Mouse (Mus musculus) Patski (cell line): ENCODE measurements around the gene Casc3. TPM values are rescaled to one million over a fixed set of nuclear protein-coding genes. Genes with fewer than 3 reads are reported as not detected.

Experiments used
- ATAC-seq: fragments of 100-300 bp; one replicate; pipeline ENCODE4 v1.8.0; 2021
- CTCF ChIA-PET: fragments of 350-600 bp; sonication (Branson Sonifier 250); formaldehyde crosslinking; loops from one replicate; lab custom pipeline; 2022; ENCODE audit warnings: inconsistent platforms; lab: Charles Lee
- POLR2A ChIA-PET: fragments of 350-600 bp; sonication (Branson Sonifier 250); formaldehyde crosslinking; loops from one replicate; lab custom pipeline; 2022; ENCODE audit warnings: antibody characterized with exemption, inconsistent platforms; lab: Charles Lee
- DNase-seq: peaks from one replicate; pipeline ENCODE4 v3.0.0-alpha.2; 2011; ENCODE audit warnings: low read depth, low spot score
- H3K27me3 ChIP-seq: fragments of 371-371 bp; one replicate; pipeline ENCODE4 v1.5.1; 2021
- CTCF ChIP-seq: fragments of 100-300 bp; IDR thresholded peaks from one replicate; pipeline ENCODE4 v1.5.1; 2021
- in situ Hi-C: fragments of 300-500 bp; cut with MboI; formaldehyde crosslinking; loops from 3 replicates; pipeline ENCODE4 v1.11.1; 2018; ENCODE audit warnings: low pct_unique_long_range_greater_than_20kb, mixed read lengths
- polyA plus RNA-seq: library from polyadenylated mRNA; unstranded; gene quantifications from one replicate; pipeline ENCODE4 v1.2.3, GENCODE M21; 2021

The Casc3 gene
- polyA plus RNA-seq, 1 experiment from 2014 or later = 39.4 TPM

- no peaks in the 10 kb centered on the region for H3K27me3 ChIP-seq
- no peak for DNase-seq
- ChIA-PET POLR2A (no interaction called here), CTCF (no interaction called here)
- ATAC-seq = no peak
- no peak for TF ChIP-seq CTCF
- in situ Hi-C loops = no loop called here
These were observed 22.0 kb upstream of the Casc3 start for GRCm38 (mm10) chr11:98782651-98783235.

GRCm38 (mm10) chr11:98783236-98783696 lies 21.4 kb upstream of the Casc3 start:
- in situ Hi-C loops = no loop called here
- ATAC-seq (peak; percentile 40), DNase-seq (no peak)
- ChIA-PET POLR2A (interaction anchor here (0.6 to 6.9 kb wide), 2 partner anchors 10 to 53 kb away, joined by 3 to 48 read pairs; partner anchors contain the start of gene Nr1d1), CTCF (no interaction called here)
- no peaks in the 10 kb centered on the region for H3K27me3 ChIP-seq
- TF ChIP-seq CTCF = no peak

GRCm38 (mm10) chr11:98784139-98784538 lies 20.6 kb upstream of the Casc3 start:
- ChIA-PET CTCF (no interaction called here), POLR2A (interaction anchor here (0.6 to 6.9 kb wide), 2 partner anchors 11 to 54 kb away, joined by 3 to 48 read pairs; partner anchors contain the start of gene Nr1d1)
- in situ Hi-C loops = no loop called here
- no peak for TF ChIP-seq CTCF
- ATAC-seq (no peak), DNase-seq (no peak)
- H3K27me3 ChIP-seq = no peaks in the 10 kb centered on the region

- no peaks in the 10 kb centered on the region for H3K27me3 ChIP-seq
- in situ Hi-C loops = loop anchor here (5.0 kb wide), 1 partner anchor 83 kb away; the partner anchor contains the start of gene Csf3
- DNase-seq (no peak), ATAC-seq (no peak)
- POLR2A ChIA-PET = interaction anchor here (1.2 to 6.9 kb wide), 2 partner anchors 12 to 41 kb away, joined by 3 to 48 read pairs; partner anchors contain the start of gene Nr1d1
- CTCF ChIA-PET = interaction anchor here (1.3 to 5.3 kb wide), 6 partner anchors 10 to 74 kb away, joined by 4 to 74 read pairs (median 26); partner anchors contain the start of gene Nr1d1
- no peak for TF ChIP-seq CTCF
These were observed 19.5 kb upstream of the Casc3 start for GRCm38 (mm10) chr11:98785214-98785613.

GRCm38 (mm10) chr11:98785772-98786281 lies 18.9 kb upstream of the Casc3 start:
- DNase-seq = no peak
- H3K27me3 ChIP-seq = no peaks in the 10 kb centered on the region
- CTCF ChIA-PET = interaction anchor here (1.3 to 5.3 kb wide), 13 partner anchors 11 to 100 kb away, joined by 3 to 74 read pairs (median 13); partner anchors contain the start of genes Csf3 and Nr1d1
- POLR2A ChIA-PET = interaction anchor here (1.2 to 6.9 kb wide), 4 partner anchors 12 to 85 kb away, joined by 3 to 48 read pairs (median 8); partner anchors contain the start of genes Csf3 and Nr1d1
- in situ Hi-C loops = loop anchor here (5.0 kb wide), 1 partner anchor 84 kb away; the partner anchor contains the start of gene Csf3
- ATAC-seq = no peak
- peak; percentile 82 for TF ChIP-seq CTCF

- CTCF ChIA-PET = interaction anchor here (0.6 to 5.3 kb wide), 29 partner anchors 10 to 122 kb away, joined by 3 to 74 read pairs (median 4); partner anchors contain the start of genes Csf3 and Nr1d1
- ATAC-seq (peak; percentile 32), DNase-seq (peak; percentile 98)
- no peaks in the 10 kb centered on the region for H3K27me3 ChIP-seq
- POLR2A ChIA-PET = interaction anchor here (0.6 to 6.9 kb wide), 7 partner anchors 10 to 104 kb away, joined by 3 to 48 read pairs (median 5); partner anchors contain the start of genes Csf3, Nr1d1 and Psmd3
- in situ Hi-C loops = loop anchor here (5.0 kb wide), 1 partner anchor 84 kb away; the partner anchor contains the start of gene Csf3
- TF ChIP-seq CTCF = peak; percentile 94
These were observed 18.1 kb upstream of the Casc3 start for GRCm38 (mm10) chr11:98786359-98787214.

- POLR2A ChIA-PET = interaction anchor here (0.7 to 6.9 kb wide), 4 partner anchors 14 to 105 kb away, joined by 3 to 48 read pairs (median 7); partner anchors contain the start of genes Nr1d1 and Psmd3
- no peaks in the 10 kb centered on the region for H3K27me3 ChIP-seq
- no peak for TF ChIP-seq CTCF
- CTCF ChIA-PET = interaction anchor here (0.6 to 5.3 kb wide), 30 partner anchors 10 to 121 kb away, joined by 3 to 74 read pairs (median 4); partner anchors contain the start of genes Csf3 and Nr1d1
- in situ Hi-C loops = loop anchor here (5.0 kb wide), 1 partner anchor 85 kb away; the partner anchor contains the start of gene Csf3
- DNase-seq (no peak), ATAC-seq (no peak)
These were observed 17.5 kb upstream of the Casc3 start for GRCm38 (mm10) chr11:98787229-98787628.

GRCm38 (mm10) chr11:98787691-98788090 lies 17.0 kb upstream of the Casc3 start:
- ATAC-seq (no peak), DNase-seq (no peak)
- H3K27me3 ChIP-seq = no peaks in the 10 kb centered on the region
- POLR2A ChIA-PET = interaction anchor here (0.7 to 6.9 kb wide), 5 partner anchors 14 to 82 kb away, joined by 3 to 48 read pairs (median 4); partner anchors contain the start of genes Nr1d1 and Rapgefl1
- CTCF ChIA-PET = interaction anchor here (0.8 to 5.3 kb wide), 25 partner anchors 9 to 121 kb away, joined by 3 to 74 read pairs (median 6); partner anchors contain the start of genes Csf3 and Nr1d1
- in situ Hi-C loops = loop anchor here (5.0 kb wide), 1 partner anchor 85 kb away; the partner anchor contains the start of gene Csf3
- TF ChIP-seq CTCF = peak; percentile 67

- in situ Hi-C loops = loop anchor here (5.0 kb wide), 1 partner anchor 86 kb away; the partner anchor contains the start of gene Csf3
- ChIA-PET CTCF (interaction anchor here (0.8 to 5.3 kb wide), 12 partner anchors 13 to 118 kb away, joined by 3 to 74 read pairs (median 6); partner anchors contain the start of genes Csf3 and Nr1d1), POLR2A (interaction anchor here (0.8 to 6.9 kb wide), 3 partner anchors 15 to 49 kb away, joined by 3 to 48 read pairs (median 4); partner anchors contain the start of genes Nr1d1 and Rapgefl1)
- no peak for TF ChIP-seq CTCF
- no peaks in the 10 kb centered on the region for H3K27me3 ChIP-seq
- ATAC-seq (no peak), DNase-seq (no peak)
These were observed 16.6 kb upstream of the Casc3 start for GRCm38 (mm10) chr11:98788139-98788538.
